Mouse (Mus musculus): Measurements from ENCODE around the gene Fam196b.

Gene Fam196b

GRCm38 (mm10) chr11:34332344-34333031, 17.9 kb downstream of the Fam196b start:
- no peak for DNase-seq (ENCODE audit: low read depth)

- DNase-seq (ENCODE audit: low read depth): no peak
Measured at GRCm38 (mm10) chr11:34337907-34338306, 23.3 kb downstream of the Fam196b start.

GRCm38 (mm10) chr11:34339693-34340092, 25.1 kb downstream of the Fam196b start:
- no peak for DNase-seq (ENCODE audit: low read depth)

DNA sequence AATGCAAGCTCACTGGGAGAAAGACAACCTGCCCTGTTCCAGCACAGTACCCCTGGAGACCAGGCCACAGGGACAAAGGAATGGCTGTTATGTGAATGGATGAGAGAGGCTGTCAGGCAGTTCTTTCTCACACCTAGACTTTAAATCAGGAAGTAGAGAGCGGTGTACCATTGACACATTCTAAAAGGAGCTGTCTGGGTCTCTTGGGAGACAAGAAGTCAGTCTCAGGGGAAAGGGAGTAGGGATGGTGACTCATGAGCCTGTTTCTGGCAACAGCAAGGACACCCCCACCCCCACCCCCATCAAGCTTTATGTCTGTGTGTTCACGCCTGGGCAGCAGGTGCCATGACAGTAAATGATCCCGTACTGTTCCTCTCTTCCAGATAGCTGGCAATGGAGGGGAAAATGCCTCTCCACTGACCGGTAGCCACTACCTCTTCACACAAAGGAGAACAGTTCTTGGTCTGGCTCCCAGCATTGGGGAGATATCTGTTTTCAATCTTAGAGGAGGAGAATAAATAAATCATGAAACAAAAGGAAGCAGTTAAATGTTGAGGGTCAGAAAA, 29.2 kb downstream of the Fam196b start:
- DNase-seq (ENCODE audit: low read depth): no peak

DNA sequence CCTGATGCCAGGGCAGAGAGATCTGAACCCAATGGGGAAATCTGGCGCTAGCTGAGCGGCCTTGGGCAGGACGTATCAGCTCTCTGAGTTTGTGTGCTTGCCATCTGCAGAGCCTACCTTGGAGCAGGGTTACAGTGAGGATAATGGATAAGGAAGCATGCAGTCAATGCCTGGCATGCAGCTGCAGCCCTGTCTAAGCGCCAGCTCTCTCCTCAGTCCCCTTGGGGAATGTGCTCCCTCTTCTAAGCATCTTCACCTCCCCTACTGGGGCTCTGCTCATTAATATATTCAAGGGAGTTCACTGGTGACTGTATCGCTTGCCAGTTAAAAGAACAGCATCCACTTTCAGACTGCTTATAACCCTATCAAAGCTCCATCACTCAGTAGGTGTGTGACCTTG, 29.7 kb downstream of the Fam196b start:
- no peak for DNase-seq (ENCODE audit: low read depth)

DNA sequence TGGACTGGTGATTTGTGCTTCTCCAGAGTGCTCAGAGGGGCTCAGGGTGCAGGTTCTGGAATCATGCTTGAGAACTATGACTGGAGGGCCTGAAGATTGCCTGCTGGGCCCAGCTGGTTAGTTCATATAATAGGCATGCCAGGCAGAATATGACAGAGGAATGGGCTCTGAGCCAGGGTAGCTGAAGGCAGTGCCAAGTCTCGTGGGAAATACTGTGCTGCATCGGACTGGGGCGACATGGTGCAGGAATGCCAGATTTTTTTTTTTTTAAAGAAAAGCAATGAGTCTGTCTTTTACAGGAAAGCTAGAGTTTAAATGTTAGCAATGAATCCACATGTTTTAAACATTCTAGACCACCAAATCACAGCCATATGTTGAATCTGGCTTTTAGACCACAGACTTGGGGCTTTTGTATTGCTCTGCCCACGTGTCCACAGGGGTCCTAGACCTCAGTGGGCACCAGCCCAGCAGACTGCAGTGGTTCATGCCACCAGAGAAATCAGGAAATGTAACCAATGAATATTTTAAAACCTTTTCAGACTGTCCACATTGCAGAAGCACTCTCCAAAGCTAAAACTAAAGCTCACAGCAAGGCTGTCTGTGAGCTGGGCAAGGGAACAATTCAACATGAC, 33.8 kb downstream of the Fam196b start:
- DNase-seq (ENCODE audit: low read depth): peak; percentile 3

DNA sequence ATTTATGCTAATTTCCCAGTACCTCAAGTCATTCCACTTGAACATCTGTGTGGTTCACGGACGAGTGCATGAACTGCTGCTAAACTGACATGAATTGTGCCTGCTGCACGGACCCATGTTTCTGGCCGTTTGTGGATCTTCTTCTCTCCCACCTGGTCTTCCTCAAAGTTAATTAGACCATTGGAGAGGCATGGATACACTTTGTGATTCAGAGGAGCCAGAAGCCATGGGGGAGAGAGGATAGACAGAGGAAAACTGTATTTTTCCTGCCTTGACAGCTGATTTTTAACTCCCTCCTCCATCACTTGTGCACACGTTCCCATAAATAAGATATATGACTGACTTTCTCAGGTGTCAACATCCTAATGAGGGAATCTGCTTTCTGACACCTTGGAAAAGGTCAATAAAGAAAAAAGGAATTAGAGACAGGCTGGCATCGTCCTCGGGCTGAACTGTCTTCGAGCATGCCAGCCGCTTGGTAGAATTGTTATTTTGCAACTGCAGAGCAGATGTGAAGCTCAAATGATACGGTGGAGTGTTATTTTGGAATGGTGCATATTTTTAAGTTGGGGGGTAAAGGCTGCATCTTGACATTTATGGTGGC, 34.9 kb downstream of the Fam196b start:
- no peak for DNase-seq (ENCODE audit: low read depth)

DNA sequence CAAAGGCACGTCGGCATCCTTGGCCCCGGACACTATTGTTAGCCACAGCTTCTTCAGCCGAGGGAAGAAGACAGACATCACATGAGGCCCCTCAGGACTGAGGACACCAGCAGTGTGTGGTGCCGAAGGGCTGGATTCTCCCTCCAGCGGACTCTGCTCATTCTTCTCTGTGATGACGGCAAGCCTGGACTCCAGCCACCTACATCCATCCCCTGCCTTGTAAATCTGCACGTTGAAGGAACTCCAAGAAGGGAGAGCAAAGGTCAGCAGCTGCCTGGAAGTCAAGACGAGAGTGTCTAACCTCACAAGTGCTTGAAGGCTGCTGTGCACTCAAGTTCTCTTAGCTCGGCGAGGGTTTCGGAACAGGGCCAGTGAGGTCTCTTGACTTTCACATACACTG, 40.8 kb downstream of the Fam196b start:
- DNase-seq (ENCODE audit: low read depth): no peak

DNA sequence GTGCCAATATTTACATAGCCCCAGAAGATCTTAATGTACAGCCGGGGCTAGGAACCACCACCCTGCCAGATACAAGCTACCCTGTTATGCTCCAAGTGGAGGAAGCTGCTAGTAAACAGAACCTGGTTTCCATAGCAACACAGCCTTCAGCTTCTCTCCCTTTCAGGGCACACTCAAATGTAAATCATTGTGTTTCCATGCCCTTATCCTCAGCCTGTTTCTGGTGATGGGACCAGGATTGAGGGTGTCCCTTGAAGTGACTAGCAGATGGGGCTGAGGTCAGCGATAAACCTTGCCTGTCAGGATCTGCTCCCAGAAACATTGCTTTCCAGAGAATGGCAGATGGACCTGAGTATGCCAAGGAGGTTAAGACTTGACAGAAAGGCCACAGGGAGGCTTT, 41.5 kb downstream of the Fam196b start:
- no peak for DNase-seq (ENCODE audit: low read depth)

DNA sequence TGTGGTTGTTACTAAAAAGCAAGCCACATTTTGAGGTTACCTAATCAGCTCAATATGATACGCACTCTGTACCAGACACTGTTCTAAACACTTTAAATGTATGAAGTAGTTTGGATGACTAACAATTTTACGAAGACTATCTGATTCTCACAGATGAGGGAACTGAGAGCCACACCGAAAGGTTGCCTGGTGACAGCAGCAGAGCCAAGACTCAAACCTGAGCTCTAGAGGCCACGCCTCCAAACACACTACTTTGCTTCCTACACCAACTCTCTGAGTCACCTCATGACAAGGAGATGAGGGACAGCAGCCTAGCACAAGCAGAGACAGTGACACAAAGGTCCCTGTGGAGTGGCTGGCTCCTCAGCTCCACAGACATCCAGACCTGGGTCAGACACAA, 57.6 kb downstream of the Fam196b start:
- DNase-seq (ENCODE audit: low read depth): no peak

GRCm38 (mm10) chr11:34375557-34375956, 60.9 kb downstream of the Fam196b start:
- DNase-seq (ENCODE audit: low read depth): no peak

- no peak for DNase-seq (ENCODE audit: low read depth)
Measured at GRCm38 (mm10) chr11:34377649-34378048, 63.0 kb downstream of the Fam196b start.

DNA sequence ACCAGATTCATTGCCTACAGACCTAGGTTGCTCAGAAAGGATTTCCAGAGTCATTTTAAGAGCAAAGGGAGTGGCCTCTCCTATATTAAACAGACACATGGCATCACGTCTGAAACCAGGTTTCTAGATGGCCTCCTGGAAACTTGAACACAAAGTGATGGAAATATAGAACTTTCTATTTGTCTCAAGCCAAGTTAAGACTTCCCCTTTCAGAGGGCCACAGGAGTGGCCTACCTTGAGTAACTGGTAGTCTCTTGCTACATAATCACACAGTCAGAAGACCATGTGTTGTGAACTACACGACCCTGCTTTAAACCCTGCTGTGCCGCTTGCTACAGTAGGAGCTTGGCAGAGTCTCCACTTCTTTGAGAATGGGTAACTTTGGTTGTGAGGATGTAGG, 68.9 kb downstream of the Fam196b start:
- no peak for DNase-seq (ENCODE audit: low read depth)

- DNase-seq (ENCODE audit: low read depth): no peak
Measured at GRCm38 (mm10) chr11:34384178-34384577, 69.6 kb downstream of the Fam196b start.

- no peak for DNase-seq (ENCODE audit: low read depth)
Measured at GRCm38 (mm10) chr11:34385001-34385688, 70.5 kb downstream of the Fam196b start.

DNA sequence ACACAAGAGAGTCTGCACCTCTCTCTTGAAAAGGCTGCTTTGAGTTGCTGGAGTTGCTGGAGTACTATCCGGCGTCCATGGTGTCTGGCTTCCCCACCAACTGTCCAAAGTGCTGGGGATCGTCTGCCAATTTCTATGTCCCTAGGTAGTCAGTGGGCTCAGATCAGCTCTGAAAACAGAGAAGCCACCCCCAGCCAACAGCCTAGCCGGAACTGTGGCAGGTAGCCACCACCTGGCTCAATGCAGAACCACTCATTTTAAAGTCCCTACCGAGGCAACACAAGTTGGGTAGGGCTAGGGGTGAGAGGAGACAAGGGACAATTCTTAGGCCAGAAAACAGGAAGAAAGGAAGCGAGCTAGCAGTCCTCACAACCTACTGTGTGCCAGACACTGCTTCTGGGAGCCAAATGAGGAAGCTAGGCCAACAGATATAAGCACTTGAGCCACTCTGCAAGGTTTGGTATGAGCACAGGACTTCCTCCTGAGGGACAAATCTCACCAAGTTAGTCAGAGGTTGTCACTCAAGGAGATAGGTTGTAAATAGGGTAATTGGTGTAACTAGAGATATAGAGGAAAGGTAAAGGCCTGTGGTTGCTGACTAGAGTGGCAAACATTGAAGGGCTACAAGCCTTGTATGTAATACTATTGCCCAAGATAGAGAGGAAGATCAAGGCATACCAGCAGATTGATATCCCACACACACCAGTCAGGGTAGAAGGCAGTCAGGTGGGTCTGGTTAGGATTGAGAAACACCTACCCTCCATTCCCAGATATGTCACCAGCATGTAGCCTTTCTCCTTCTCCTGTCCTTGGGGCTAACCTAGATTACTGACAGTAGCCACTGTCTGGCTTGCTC, 74.9 kb downstream of the Fam196b start:
- no peak for DNase-seq (ENCODE audit: low read depth)

DNA sequence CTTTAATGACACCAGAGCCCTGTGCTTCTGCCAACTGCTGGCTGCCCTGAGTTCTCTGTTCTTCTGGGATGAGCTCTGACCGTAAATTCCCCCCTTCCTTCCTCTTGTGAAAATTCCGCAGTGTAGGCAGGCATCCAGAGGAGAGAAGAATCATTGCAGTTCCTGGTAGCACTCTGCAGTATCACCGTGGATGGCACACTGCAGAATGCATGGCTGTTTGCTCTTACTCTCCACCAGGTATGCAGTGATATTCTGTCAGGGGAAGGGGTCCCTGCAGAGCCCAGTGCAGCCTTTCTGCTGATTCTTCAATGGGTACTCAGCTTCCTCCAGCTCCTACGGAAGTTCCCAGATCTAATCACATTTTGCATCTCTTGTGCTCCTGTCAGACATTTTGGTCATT, 77.5 kb downstream of the Fam196b start:
- no peak for DNase-seq (ENCODE audit: low read depth)

- DNase-seq (ENCODE audit: low read depth): no peak
Measured at GRCm38 (mm10) chr11:34395802-34396201, 81.2 kb downstream of the Fam196b start.

DNA sequence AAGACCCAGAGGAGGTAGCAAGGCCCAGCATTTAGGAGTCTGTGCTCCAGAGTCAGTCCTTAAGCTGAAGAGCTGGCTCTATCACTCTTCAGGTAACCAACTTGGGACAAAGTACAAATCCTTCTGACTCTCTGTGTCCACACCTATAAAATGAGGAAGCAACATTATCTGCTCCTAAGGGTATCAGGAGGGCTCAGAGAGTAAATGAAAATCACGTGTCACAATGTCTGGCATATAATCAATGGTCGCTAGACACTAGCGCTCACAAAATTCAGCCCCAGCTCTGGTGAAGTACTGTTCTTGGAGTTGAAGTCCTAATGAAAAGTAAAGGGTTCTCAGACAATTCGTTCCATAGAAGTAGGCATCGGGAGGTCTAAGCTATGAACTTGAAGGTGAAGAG, 83.0 kb downstream of the Fam196b start:
- DNase-seq (ENCODE audit: low read depth): no peak

DNA sequence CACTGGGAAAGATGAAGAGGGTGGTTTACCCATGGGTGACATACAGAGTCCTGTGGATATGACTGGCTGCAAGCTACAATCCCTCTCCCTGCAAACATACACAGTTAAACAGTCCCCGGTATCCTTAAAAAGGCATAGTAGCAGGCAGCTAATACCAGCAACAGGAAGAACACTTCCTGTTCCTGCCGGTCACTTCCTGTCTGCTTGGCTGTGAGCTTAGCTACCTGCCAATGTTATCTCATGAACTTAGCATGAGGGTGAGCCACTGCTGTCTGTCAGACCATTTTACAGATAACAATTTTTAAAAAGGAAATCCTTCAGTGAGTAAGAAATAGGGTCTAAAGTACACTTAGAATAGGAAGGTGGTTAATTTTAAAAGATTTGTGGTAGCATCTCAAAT, 83.9 kb downstream of the Fam196b start:
- no peak for DNase-seq (ENCODE audit: low read depth)

GRCm38 (mm10) chr11:34401343-34401742, 86.7 kb downstream of the Fam196b start:
- DNase-seq (ENCODE audit: low read depth): no peak

- no peak for DNase-seq (ENCODE audit: low read depth)
Measured at GRCm38 (mm10) chr11:34405311-34405710, 90.7 kb downstream of the Fam196b start.
